Mouse (Mus musculus) lung, postnatal 0 days (tissue): Measurements from ENCODE around the gene Fam32a. TPM values are rescaled to one million over a fixed set of nuclear protein-coding genes. Genes with fewer than 3 reads are reported as not detected.

Experiments used
- ATAC-seq: fragments of 200-750 bp; cut with Nextera tagmentation; 2 replicates; pipeline ENCODE4 v1.8.0; 2017; ENCODE audit warnings: moderate library complexity
- DNase-seq: peaks from one replicate; pipeline ENCODE4 v3.0.0-alpha.2; 2016; ENCODE audit warnings: low spot score
- H3K27ac ChIP-seq: fragments of 300-500 bp; sonication (generic); 2 replicates; pipeline ENCODE4 v1.5.1; 2014; ENCODE audit warnings: antibody characterized with exemption, mild to moderate bottlenecking, low read length, mixed read lengths
- H3K27me3 ChIP-seq: fragments of 300-500 bp; sonication (generic); replicated peaks from 2 replicates; pipeline ENCODE4 v1.6.1; 2014; ENCODE audit warnings: low read length, mixed read lengths; ENCODE audit not compliant: insufficient read depth
- H3K36me3 ChIP-seq: fragments of 300-500 bp; sonication (generic); 2 replicates; pipeline ENCODE4 v1.6.1; 2014; ENCODE audit warnings: low read length, mixed read lengths; ENCODE audit not compliant: insufficient read depth
- H3K4me1 ChIP-seq: fragments of 300-500 bp; sonication (generic); 2 replicates; pipeline ENCODE4 v1.6.1; 2014; ENCODE audit warnings: antibody characterized with exemption, low read depth, low read length, mixed read lengths; ENCODE audit not compliant: insufficient read depth
- H3K4me2 ChIP-seq: fragments of 300-500 bp; sonication (generic); replicated peaks from 2 replicates; pipeline ENCODE4 v1.6.1; 2014; ENCODE audit warnings: low read depth, mild to moderate bottlenecking, low read length, moderate library complexity, mixed read lengths
- H3K4me3 ChIP-seq: fragments of 300-500 bp; sonication (generic); 2 replicates; pipeline ENCODE4 v1.5.1; 2014; ENCODE audit warnings: low read depth, low read length
- H3K9ac ChIP-seq: fragments of 300-500 bp; sonication (generic); replicated peaks from 2 replicates; pipeline ENCODE4 v1.6.1; 2014; ENCODE audit warnings: low read depth, mild to moderate bottlenecking
- H3K9me3 ChIP-seq: fragments of 300-500 bp; sonication (generic); 2 replicates; pipeline ENCODE4 v1.6.1; 2016; ENCODE audit warnings: low read length, mixed read lengths
- CTCF ChIP-seq: IDR thresholded peaks from 2 replicates; pipeline ENCODE4 v1.5.1; 2016; ENCODE audit warnings: antibody characterized with exemption, mild to moderate bottlenecking
- EP300 ChIP-seq: IDR thresholded peaks from 2 replicates; pipeline ENCODE4 v1.6.1; 2016; ENCODE audit warnings: antibody characterized with exemption, mild to moderate bottlenecking, control low read depth
- WGBS: fragments of 180-500 bp; shearing (Covaris S2); extraction: QIAGEN DNeasy Blood & Tissue Kit; methylation state at CpG from one replicate; pipeline ENCODE4 v1.1.7; 2014; 5-methylcytosine and 5-hydroxymethylcytosine counted together
- polyA plus RNA-seq: library from polyadenylated mRNA; unstranded; fragments of >200 nt; fragmentation: Nextera tagmentation; extraction: Ambion mirVana; gene quantifications from 2 replicates; pipeline ENCODE4 v1.2.1, GENCODE M21; 2015

Gene Fam32a
- polyA plus RNA-seq, 1 experiment from 2014 or later, result 63.7 TPM

DNA sequence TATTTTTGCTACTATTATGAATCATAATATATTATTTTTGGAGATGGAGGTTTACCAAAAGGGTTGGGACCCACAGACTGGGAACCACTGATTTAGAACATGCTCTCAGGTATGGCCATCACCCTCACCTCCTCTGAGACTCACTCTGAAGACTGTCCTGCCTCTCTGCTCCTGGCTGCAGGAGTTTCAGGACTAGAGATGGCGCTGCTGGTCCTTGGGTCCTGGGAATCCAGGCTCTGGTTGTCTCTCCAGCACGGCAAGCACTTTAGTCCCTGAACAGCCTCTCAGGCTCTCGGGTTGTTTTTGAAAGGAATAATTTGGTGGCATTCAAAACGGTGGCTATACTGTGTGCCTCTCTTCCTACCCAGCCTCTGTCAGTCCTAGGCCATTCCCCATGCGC, 42.3 kb downstream of the Fam32a start:
- ATAC-seq, result no peak
- peak; percentile 40 for DNase-seq
- TF ChIP-seq EP300, result no peak
- TF ChIP-seq CTCF, result peak; percentile 70
- H3K4me3 ChIP-seq, result no peak overlapping the region
- no peaks in the 10 kb centered on the region for H3K27me3 ChIP-seq
- H3K27ac ChIP-seq, result no peak overlapping the region
- no peaks in the 10 kb centered on the region for H3K9me3 ChIP-seq
- H3K36me3 ChIP-seq, result no peaks in the 10 kb centered on the region
- no peak overlapping the region for H3K9ac ChIP-seq
- 49% methylated on average over 5 of the region's 5 CpGs for WGBS
- H3K4me2 ChIP-seq, result no peak overlapping the region
- no peaks in the 10 kb centered on the region for H3K4me1 ChIP-seq

DNA sequence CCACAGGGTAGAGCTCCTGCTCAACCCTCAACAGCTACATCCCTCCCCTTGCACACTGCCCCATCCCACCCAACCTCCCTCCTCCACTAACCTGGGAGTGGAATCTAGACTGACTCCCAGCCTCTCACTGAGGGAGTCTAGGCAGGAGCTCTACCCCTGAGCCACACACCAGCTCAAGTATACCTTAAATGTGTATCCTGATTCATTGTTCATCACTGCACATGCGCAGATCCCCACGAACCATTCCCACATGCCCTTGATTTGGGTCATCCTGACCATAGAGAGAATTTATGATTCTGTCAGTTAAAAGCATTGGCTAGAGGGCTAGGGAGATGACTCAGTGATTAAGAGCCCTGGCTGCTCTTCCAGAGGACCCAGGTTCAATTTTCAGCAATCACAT, 43.2 kb downstream of the Fam32a start:
- no peak for TF ChIP-seq CTCF
- TF ChIP-seq EP300, result no peak
- DNase-seq (no peak), ATAC-seq (no peak)
- no peak overlapping the region for H3K9ac ChIP-seq
- no peaks in the 10 kb centered on the region for H3K9me3 ChIP-seq
- no peaks in the 10 kb centered on the region for H3K36me3 ChIP-seq
- no peaks in the 10 kb centered on the region for H3K27me3 ChIP-seq
- WGBS, result 76% methylated on average over 2 of the region's 2 CpGs
- no peak overlapping the region for H3K27ac ChIP-seq
- no peaks in the 10 kb centered on the region for H3K4me1 ChIP-seq
- H3K4me3 ChIP-seq, result no peak overlapping the region
- H3K4me2 ChIP-seq, result no peak overlapping the region

DNA sequence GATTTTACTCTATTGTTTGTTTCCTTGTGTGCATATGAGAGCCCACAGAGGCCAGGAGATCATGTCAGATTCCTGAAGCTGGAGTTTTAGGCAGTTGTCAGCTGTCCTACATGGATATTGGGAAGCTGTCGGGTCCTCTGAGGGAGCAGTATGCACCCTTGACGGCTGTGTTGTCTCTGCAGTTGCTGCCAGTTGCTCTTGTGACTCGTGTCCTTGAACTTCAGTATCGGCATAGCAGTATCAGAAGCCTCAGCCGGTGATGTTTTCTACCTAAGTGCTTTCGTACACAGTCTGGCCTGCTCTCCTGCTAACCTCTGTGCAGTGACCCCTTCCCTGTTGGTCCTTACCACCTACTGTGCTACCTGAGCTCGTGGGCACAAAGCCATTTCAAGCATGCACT, 43.9 kb downstream of the Fam32a start:
- H3K4me3 ChIP-seq, result no peak overlapping the region
- no peak overlapping the region for H3K9ac ChIP-seq
- H3K4me2 ChIP-seq, result no peak overlapping the region
- no peaks in the 10 kb centered on the region for H3K36me3 ChIP-seq
- TF ChIP-seq EP300, result no peak
- TF ChIP-seq CTCF, result no peak
- ATAC-seq, result no peak
- no peak overlapping the region for H3K27ac ChIP-seq
- 65% methylated on average over 7 of the region's 7 CpGs for WGBS
- no peaks in the 10 kb centered on the region for H3K4me1 ChIP-seq
- no peaks in the 10 kb centered on the region for H3K27me3 ChIP-seq
- H3K9me3 ChIP-seq, result no peaks in the 10 kb centered on the region
- DNase-seq, result no peak

DNA sequence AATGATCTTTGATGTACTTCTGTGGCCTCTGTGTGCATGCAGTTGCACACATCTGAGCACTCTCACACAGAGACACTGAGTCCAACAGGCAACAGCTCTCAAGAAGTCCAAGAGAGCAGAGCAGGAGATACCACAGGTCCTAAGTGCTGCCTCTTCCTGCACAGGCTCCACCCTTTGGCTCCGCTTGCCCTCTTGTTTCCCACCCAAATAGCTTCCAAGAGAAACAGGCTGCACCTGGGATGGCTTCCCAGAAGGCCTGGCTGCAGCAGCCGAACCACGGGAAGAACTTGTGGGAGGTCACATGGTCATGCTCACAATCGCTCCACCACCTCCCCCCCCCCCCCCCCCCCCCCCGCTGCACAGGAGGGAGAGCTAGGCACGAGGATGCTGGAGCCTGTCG, 45.8 kb downstream of the Fam32a start:
- peak; percentile 26 for DNase-seq
- no peaks in the 10 kb centered on the region for H3K27me3 ChIP-seq
- TF ChIP-seq EP300, result peak; percentile 19; the same call in 1 of the 2 replicates
- no peak for TF ChIP-seq CTCF
- H3K9ac ChIP-seq, result no peak overlapping the region
- 33% methylated on average over 6 of the region's 7 CpGs for WGBS
- no peak for ATAC-seq
- no peak overlapping the region for H3K4me3 ChIP-seq
- 0 out of 2 replicates have a peak overlapping the region, but pooled peaks have one; percentile 12 for H3K27ac ChIP-seq
- H3K4me2 ChIP-seq, result no peak overlapping the region
- H3K36me3 ChIP-seq, result no peaks in the 10 kb centered on the region
- no peaks in the 10 kb centered on the region for H3K9me3 ChIP-seq
- H3K4me1 ChIP-seq, result no peaks in the 10 kb centered on the region

DNA sequence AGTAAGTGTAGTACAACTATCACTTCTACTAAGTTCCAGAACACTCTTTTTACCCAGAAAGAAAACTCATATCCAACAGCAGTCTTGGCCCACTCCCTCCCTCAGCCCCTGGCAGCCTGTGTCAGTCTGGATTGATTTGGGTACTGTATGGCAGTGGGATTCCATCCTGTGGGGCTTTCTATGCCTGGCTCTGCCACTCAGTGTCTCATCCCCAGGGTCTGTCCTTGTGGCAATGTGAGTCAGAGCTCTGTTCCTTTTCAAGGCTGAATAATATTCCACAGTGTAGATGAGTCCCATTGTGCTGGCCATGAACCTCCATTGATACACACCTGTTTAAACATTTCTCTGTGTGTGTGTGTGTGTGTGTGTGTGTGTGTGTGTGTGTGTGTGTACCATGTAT, 47.1 kb downstream of the Fam32a start:
- Histone ChIP-seq H3K36me3 (no peaks in the 10 kb centered on the region), H3K4me2 (no peak overlapping the region), H3K4me3 (no peak overlapping the region), H3K4me1 (no peaks in the 10 kb centered on the region), H3K9me3 (no peaks in the 10 kb centered on the region), H3K27ac (no peak overlapping the region), H3K9ac (no peak overlapping the region), H3K27me3 (no peaks in the 10 kb centered on the region)
- DNase-seq, result no peak
- TF ChIP-seq CTCF (no peak), EP300 (no peak)
- no peak for ATAC-seq

DNA sequence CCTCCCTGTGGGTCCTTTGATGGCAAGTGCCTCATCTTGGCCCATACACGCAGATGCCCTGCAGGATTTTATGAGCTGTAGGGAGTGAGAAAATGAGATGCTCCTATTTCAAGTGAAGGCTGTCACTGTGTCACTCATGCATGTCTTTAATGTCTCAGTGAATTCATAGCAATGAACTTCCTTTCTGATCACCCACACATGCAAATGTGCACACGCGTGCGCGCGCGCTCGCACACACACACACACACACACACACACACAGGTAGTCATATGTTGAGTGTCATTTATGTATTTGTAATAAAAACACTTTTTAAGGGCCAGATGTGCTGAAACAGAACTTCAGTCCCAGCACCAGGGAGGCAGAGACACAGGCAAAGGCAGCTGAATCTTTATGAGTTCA, 47.6 kb downstream of the Fam32a start:
- no peaks in the 10 kb centered on the region for H3K27me3 ChIP-seq
- over 99% methylated on average over 8 of the region's 8 CpGs for WGBS
- no peak overlapping the region for H3K9ac ChIP-seq
- no peak overlapping the region for H3K27ac ChIP-seq
- no peaks in the 10 kb centered on the region for H3K36me3 ChIP-seq
- H3K4me2 ChIP-seq, result no peak overlapping the region
- no peaks in the 10 kb centered on the region for H3K4me1 ChIP-seq
- TF ChIP-seq EP300, result no peak
- TF ChIP-seq CTCF, result no peak
- no peaks in the 10 kb centered on the region for H3K9me3 ChIP-seq
- DNase-seq, result no peak
- no peak for ATAC-seq
- no peak overlapping the region for H3K4me3 ChIP-seq

DNA sequence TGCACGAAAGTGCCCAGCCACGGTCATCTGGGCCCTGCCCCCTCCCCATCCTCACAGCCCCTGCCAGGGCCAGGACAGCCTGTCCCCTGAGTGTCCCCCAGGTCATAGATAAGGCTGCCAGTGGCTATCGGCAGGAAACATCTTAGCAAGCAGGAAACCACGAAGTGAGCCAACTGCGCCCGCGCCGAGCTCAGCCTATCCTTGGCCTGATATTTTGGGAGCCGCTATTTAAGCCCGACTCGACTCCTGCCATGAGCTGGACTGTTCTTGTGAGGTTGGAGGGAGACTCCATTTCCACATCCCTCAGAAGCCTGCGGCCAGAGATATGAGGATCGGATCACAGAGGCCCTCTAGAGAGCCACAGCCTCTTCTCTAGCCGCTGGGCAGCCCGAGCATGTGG, 48.8 kb downstream of the Fam32a start:
- peak; percentile 93 for ATAC-seq
- peak; percentile 100 for TF ChIP-seq EP300
- TF ChIP-seq CTCF, result no peak
- 44% methylated on average over 15 of the region's 15 CpGs for WGBS

More for the DNA sequence above, 48.8 kb downstream of the Fam32a start:
- Histone ChIP-seq H3K36me3 (no peaks in the 10 kb centered on the region), H3K9me3 (no peaks in the 10 kb centered on the region), H3K4me2 (0 out of 2 replicates have a peak overlapping the region, but pooled peaks have one; percentile 5), H3K9ac (no peak overlapping the region), H3K27me3 (no peaks in the 10 kb centered on the region), H3K27ac (peak overlapping the region; percentile 91), H3K4me3 (no peak overlapping the region), H3K4me1 (no peaks in the 10 kb centered on the region)
- peak; percentile 87 for DNase-seq
